Mouse (Mus musculus) urinary bladder, postnatal 36 days (tissue): ENCODE data around the gene Hist1h4j.
"Not testable (repeated sequence)": the region's sequence is repeated elsewhere in the genome, so short reads cannot be mapped to it uniquely, and the experiment has no call there.

Source experiments
- DNase-seq, 2 experiments: peaks; one replicate each; pipeline ENCODE4 v3.0.0; 2022; ENCODE audit warnings: low spot score in 2 of 2, mixed read lengths in 1 of 2

Hist1h4j gene

GRCm38 (mm10) chr13:21734906-21735767 lies at the start of gene Hist1h4j:
Gene Hist1h4j (plus strand): TSS chr13:21735064.
- peak; percentile 64 to 71 for DNase-seq

- DNase-seq, result no peak
These were observed 37.1 kb upstream of the Hist1h4j start, which contains the start of gene Olfr1359 for GRCm38 (mm10) chr13:21697811-21698210. Gene Olfr1359 (plus strand): TSS chr13:21698111.

- no peak for DNase-seq
These were observed 28.2 kb upstream of the Hist1h4j start for GRCm38 (mm10) chr13:21706669-21707068.

GRCm38 (mm10) chr13:21710031-21710711 lies 24.7 kb upstream of the Hist1h4j start:
- DNase-seq, result peak; percentile 82 to 88

GRCm38 (mm10) chr13:21710821-21711525 lies 23.9 kb upstream of the Hist1h4j start:
- peak; percentile 71 to 75 for DNase-seq

GRCm38 (mm10) chr13:21711698-21712097 lies 23.2 kb upstream of the Hist1h4j start:
- DNase-seq, result no peak

- peak; percentile 41 to 58 for DNase-seq
These were observed 20.1 kb upstream of the Hist1h4j start for GRCm38 (mm10) chr13:21714725-21715124.

- DNase-seq, result no peak
These were observed 19.6 kb upstream of the Hist1h4j start for GRCm38 (mm10) chr13:21715131-21715863.

- DNase-seq, result peak; percentile 67 to 73
These were observed 18.9 kb upstream of the Hist1h4j start, which contains the start of the genes Hist1h2bl and Hist1h2ai for GRCm38 (mm10) chr13:21715864-21716539. Gene Hist1h2bl (minus strand): TSS chr13:21716143. Gene Hist1h2ai (plus strand): TSS chr13:21716422.

- not testable (repeated sequence) for DNase-seq
These were observed 18.1 kb upstream of the Hist1h4j start for GRCm38 (mm10) chr13:21716540-21717391.

- DNase-seq, result peak; percentile 67 to 80
These were observed 17.2 kb upstream of the Hist1h4j start, which contains the start of gene Hist1h3h for GRCm38 (mm10) chr13:21717397-21718357. Gene Hist1h3h (plus strand): TSS chr13:21717659.

- no peak for DNase-seq
These were observed 16.3 kb upstream of the Hist1h4j start for GRCm38 (mm10) chr13:21718381-21719080.

GRCm38 (mm10) chr13:21721107-21721756 lies 13.6 kb upstream of the Hist1h4j start:
- not testable (repeated sequence) for DNase-seq

- DNase-seq, result peak; percentile 33 to 51
These were observed 13.0 kb upstream of the Hist1h4j start, which contains the start of gene Hist1h2bm for GRCm38 (mm10) chr13:21721757-21722372. Gene Hist1h2bm (plus strand): TSS chr13:21722044.

- no peak for DNase-seq
These were observed 12.4 kb upstream of the Hist1h4j start for GRCm38 (mm10) chr13:21722373-21722925.
